Mouse (Mus musculus) urinary bladder, postnatal 36 days (tissue): ENCODE measurements around the gene Fasn.

Experiments
- DNase-seq, 2 experiments: peaks; one replicate each; pipeline ENCODE4 v3.0.0; 2022; ENCODE audit warnings: low spot score in 2 of 2, mixed read lengths in 1 of 2

Fasn gene

GRCm38 (mm10) chr11:120828416-120828815, 4.1 kb upstream of the Fasn start:
- DNase-seq: no peak

- DNase-seq: no peak
These were observed 1.9 kb upstream of the Fasn start for GRCm38 (mm10) chr11:120826016-120826953.

GRCm38 (mm10) chr11:120825289-120825863, 1.0 kb upstream of the Fasn start:
- DNase-seq: no peak

GRCm38 (mm10) chr11:120824787-120825288, 491 bp upstream of the Fasn start:
- no peak for DNase-seq

GRCm38 (mm10) chr11:120823551-120823947, 798 bp downstream of the Fasn start:
- DNase-seq: peak; percentile 43 to 46

- no peak for DNase-seq
These were observed 1.4 kb downstream of the Fasn start for GRCm38 (mm10) chr11:120822831-120823550.

- DNase-seq: no peak
These were observed 2.0 kb downstream of the Fasn start for GRCm38 (mm10) chr11:120822321-120822720.

GRCm38 (mm10) chr11:120821076-120821922, 3.0 kb downstream of the Fasn start:
- no peak for DNase-seq

GRCm38 (mm10) chr11:120820546-120820945, 3.8 kb downstream of the Fasn start:
- DNase-seq: no peak

- DNase-seq: no peak
These were observed 4.8 kb downstream of the Fasn start for GRCm38 (mm10) chr11:120819556-120819955.

GRCm38 (mm10) chr11:120818251-120818650, 6.1 kb downstream of the Fasn start:
- no peak for DNase-seq

GRCm38 (mm10) chr11:120817358-120817757, 7.0 kb downstream of the Fasn start:
- DNase-seq: no peak

- no peak for DNase-seq
These were observed 12.3 kb downstream of the Fasn start for GRCm38 (mm10) chr11:120812068-120812467.

GRCm38 (mm10) chr11:120808010-120808409, 16.3 kb downstream of the Fasn start:
- no peak for DNase-seq

GRCm38 (mm10) chr11:120805375-120806298, 18.7 kb downstream of the Fasn start:
- no peak for DNase-seq

- no peak for DNase-seq
These were observed 19.6 kb downstream of the Fasn start for GRCm38 (mm10) chr11:120804769-120805168.

GRCm38 (mm10) chr11:120804274-120804673, 20.1 kb downstream of the Fasn start:
- DNase-seq: no peak

GRCm38 (mm10) chr11:120800061-120800904, 24.1 kb downstream of the Fasn start:
- peak; percentile 85 to 86 for DNase-seq

GRCm38 (mm10) chr11:120799316-120799890, 24.9 kb downstream of the Fasn start:
- no peak for DNase-seq
